Mouse (Mus musculus): ENCODE data around the gene Nabp2.

DNA sequence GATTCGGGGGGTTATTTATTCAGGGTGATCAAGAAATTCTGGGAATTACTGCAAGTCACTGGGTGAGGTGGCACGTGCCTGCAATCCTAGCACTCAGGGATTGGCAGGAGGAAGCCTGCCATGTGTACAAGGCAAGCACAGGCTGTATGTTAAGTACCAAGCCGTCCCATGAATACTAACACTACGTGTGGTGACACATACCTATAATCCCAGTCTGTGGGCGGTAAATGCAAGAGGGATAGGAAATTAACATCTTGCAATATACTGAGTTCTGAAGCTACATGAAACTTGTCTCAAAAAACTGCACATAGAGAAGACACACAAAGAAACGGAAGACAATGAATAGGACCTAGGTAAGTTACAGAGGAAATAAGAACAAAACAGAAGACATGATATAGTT, 39.7 kb upstream of the Nabp2 start:
- TF ChIP-seq POLR2A (IDR thresholded peaks at IDR 0.05; ENCODE audit: borderline replicate concordance, extremely low read depth, low read depth, low read length), result no peak
- no peak for TF ChIP-seq CTCF (IDR thresholded peaks at IDR 0.05; ENCODE audit: insufficient read depth, low read length)
